Mouse (Mus musculus) CD4-positive, CD25-positive, alpha-beta regulatory T cell, adult 2 months (primary cell): ENCODE results near the gene Avil.

ENCODE experiments used
- DNase-seq: peaks from one replicate; pipeline ENCODE4 v3.0.0-alpha.2; 2012; ENCODE audit warnings: low read depth, low spot score

The Avil gene

DNA sequence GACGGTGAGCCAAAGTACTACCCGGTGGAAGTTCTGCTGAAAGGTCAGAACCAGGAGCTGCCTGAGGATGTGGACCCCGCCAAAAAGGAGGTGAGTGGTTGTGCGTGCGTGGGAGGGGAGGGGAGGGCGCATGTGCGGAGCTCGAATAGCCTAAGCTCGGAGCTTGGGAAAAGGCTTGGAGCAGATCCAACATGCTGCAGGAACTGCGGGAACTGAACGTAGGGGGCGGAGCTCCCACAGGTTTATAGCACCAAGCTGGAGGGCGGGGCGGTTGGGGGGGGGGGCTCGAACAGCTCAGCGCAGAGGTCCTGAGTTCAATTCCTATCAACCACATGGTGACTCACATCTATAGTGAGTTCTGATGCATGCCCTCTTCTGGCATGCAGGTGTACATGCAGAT lies 17.9 kb downstream of the Avil start:
- DNase-seq = no peak

DNA sequence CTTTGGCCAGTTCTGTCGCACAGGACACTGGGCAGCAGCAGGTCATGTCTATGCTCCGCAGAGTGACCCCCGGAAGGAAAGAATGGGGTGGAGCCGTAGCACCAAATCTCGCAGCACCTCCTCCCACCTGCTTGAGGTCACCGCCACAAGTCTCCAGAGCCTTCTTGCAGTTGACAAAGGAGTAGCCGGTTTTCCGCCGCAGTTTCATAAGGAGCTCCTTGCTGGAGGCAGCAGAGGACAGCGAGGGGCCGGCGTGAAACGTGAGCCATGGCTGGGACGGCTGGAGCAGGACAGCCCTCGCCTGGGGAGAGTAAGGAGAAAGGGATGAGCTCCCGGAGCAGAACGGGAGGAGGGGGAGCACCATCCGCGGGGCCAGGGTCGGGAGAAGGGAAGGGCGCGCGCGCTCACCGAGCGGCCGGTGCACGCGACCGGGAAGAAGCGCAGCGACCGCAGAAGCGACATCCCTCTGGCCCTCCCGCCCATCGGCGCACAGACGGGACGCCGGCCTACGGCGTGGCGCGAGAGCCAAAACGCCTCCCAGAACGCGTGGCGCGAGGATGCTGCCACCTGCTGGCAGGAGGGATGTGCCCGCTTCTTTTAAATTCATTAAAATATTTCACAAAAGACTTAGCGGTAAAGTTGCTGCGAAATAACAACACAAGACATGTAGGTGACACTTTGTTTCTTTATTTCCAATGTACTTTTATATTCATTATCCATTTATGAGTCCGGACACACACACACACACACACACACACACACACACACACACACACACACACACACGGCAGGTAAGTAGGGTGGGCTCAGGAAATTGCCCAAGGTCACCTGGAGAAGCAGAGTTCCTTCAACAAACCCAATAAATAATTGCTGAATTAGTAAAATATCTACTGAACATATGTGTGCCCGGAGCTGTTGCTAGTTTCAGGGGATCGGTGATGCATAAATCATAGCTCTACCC lies 30.1 kb downstream of the Avil start, which contains the start of gene Tsfm:
TSS of gene Tsfm (minus strand) at position 505 of the 961 bp plus-strand sequence.
- peak; percentile 94 for DNase-seq

DNA sequence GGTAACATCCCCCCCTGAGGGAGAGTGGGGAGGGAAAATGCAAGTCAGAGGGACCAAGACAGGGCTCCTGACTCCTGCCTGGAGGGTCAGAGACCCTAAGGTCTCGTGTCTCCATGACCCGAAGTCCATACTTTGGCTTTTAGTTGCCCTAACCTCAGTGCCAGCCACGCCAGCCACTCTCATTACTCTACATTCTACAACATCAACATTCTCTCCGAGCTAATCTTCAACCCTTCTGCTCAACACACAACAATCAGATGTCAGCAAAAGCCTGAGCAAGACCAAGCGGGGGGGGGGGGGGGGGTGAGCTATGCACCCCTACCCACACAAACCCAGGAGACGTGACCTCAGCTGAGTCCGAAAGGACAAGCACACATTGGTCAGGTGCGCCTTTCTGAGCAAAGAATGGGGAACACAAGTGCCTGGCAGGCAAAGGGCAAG lies 32.8 kb downstream of the Avil start:
- DNase-seq = no peak

DNA sequence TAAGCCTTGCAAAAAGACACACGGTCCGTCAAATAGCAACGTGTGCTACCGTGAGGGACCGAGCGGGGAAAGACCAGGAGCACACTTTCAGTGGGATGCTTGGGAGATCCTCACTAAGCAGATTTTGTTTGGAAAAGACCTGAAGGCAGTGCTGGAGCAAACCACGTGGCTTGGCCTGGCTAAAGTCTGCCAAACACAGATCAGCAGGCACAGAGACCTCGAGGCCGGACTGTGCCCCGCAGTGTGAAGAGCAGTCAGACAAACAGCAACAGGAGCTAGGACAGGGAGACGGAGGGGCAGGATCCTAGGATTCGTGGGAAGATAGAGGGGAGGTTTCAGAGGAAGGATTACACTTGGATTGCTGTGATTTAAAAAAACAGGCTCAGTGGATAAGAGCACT lies 35.8 kb downstream of the Avil start:
- DNase-seq = no peak

DNA sequence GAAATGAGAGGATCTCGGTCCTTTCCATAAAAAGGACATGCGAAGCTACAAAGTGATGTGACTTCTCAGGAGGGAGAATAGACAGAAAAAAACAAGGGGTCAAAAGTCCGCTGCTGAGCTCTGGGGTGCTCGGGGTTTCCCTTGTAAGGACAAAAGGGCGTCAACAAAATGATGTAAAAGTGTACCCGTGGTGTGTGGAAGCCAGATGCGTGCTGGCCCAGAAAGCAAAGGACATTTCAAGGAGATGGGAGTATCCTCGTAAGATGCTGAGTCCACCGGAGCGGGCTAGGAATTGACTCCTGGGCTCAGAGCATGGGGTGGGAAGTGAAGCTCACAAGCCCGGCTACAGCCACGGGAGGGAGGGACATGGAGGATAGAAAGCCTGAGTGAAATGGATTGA lies 37.1 kb downstream of the Avil start:
- DNase-seq = no peak

DNA sequence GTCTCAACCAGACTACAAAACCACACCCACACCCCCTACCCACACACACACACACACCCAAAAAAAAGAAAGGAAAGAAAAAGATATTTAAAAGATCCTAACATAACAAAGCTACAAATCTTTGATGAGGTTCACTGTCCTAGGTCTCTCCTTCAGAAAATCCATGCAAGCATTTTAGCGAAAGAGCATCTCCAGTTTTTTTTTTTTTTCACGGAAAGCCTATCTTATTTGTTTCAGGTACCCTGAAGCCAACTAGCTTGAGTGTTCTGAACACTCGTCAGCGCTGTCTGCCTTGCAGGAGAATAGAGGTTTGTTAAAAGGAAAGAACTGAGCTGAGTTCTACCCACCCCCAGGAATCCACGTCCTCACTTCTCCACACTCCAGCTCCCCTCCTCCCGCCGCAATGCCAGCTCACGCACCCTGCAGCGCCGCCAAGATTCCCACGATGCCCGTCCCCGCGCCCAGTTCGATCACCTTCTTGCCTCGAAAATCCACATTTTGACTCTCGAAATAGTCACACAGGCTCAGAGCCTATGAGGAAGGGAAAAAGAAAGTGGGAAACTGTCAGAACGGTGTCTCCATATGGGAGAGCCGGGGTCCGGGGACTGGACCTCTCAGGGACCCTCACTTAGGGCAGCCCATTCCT lies 40.2 kb downstream of the Avil start:
- peak; percentile 29 for DNase-seq

DNA sequence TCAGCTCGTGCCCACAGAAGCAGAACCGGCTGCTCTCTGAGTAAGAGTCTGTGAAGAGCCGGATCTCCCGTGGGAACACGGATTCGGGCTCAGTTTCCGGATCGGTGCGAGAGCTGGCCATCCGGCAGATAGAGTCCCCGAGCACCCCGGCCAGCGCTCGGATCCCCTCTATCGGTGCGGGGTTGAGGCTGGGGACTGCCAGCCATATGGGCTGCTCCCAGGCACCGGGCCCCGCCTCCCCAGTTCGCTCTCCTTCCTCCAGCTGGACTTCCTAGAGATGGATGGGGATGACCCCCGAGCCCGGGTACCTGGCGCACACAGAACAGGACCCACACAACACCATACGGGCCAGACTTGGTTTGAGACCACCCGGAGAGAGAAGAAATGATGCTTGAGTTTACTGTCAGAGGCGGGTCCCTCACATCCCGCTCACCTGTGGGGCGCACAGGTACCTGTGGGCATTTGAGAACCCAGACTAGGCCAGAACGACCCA lies 40.8 kb downstream of the Avil start, which contains the start of the genes Mettl1 and Eef1akmt3:
TSS of gene Mettl1 (plus strand) at position 141 of the 493 bp plus-strand sequence.
TSS of gene Eef1akmt3 (minus strand) at position 240 of the 493 bp plus-strand sequence.
- peak; percentile 34 for DNase-seq

DNA sequence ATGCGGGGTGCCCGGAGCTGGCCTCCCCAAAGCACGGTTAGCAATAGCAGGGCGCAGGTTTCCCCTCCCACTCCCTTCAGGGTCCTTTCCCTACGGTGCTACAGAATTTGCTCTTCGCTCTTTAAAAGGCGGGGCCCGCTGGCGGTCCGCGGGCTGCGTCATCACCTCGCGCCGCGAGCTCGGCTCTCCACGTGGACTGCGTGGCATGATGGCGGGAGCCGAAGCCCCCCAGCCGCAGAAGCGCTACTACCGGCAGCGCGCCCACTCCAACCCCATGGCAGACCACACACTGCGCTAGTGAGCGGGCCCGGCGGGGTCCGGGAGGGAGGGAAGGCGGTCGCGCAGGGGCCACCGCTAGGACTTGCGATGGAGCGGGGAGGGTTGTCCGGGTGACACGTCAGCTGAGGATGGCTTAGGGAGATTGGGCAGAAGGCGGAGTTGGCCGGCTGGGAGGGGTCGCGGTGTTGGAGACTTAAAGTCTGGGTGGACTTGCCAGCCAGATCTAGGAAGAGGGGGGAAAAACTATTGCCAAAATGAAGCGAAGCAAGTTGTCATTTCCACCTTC lies 41.3 kb downstream of the Avil start:
- DNase-seq = peak; percentile 92

DNA sequence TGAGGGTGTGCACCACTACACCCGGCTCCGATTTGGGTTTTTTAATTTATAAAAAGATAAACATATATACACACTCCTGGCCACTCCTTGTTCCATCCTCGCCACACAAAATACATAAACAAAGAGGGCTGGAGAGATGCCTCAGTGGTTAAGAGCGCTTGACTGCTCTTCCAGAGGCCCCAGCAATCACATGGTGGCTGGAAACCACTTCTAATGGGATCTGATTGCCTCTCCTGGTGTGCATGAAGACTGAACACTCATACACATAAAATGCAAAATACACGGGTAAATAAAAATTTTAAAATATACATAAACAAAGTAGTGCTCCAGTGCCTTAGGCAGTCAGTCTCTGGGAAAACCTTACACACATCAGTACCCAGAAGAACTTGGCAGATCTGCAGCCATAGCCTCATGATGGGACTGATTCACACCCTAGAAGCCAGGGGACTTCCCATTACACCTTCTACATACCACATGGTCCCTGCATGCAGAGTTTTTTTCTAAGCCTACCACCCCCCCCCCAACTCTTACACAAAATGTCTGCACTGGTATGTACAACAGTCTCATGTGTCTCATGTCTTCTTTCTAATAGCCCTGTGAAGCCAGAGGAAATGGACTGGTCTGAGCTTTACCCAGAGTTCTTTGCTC lies 42.1 kb downstream of the Avil start:
- no peak for DNase-seq

DNA sequence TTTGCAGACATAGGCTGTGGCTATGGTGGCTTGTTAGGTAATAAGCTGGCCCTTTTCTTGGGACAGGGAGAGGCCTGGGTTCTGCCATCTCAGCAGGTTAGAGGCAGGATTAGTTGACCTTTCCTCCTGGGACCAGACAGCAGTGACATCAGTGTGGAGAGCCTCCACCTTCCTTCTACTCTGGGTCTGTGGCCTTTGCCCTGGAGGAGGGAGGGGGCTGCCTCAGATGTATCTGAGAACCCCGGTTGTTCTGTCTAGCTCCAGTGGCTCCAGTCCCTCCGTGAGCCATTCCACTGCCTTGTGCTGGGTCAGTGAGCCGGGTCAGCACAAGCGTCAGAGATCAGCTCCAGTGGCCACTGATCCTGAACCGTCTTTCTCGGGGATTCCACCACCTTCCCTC lies 42.7 kb downstream of the Avil start:
- no peak for DNase-seq

DNA sequence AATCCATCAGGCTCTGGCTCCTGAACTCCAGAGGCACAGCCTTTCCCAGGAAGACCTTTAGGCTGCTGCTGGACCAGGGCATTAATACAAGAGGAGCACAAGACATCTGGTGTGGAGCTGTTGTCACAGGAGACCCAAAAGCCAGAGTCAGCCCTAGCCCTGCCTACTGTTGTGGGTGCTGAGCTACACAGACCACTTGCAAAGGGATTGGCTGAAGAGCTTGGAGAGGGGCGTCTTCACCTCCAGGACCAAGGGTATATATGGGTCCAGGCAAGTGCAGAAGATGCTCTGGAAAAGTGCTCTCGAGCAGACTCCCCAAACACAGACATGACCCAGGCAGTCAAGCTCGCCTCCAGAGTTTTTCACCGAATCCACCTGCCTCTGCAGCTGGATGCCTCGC lies 47.4 kb downstream of the Avil start, which contains the start of gene Cyp27b1:
TSS of gene Cyp27b1 (plus strand) at position 297 of the 400 bp plus-strand sequence.
- DNase-seq = no peak

DNA sequence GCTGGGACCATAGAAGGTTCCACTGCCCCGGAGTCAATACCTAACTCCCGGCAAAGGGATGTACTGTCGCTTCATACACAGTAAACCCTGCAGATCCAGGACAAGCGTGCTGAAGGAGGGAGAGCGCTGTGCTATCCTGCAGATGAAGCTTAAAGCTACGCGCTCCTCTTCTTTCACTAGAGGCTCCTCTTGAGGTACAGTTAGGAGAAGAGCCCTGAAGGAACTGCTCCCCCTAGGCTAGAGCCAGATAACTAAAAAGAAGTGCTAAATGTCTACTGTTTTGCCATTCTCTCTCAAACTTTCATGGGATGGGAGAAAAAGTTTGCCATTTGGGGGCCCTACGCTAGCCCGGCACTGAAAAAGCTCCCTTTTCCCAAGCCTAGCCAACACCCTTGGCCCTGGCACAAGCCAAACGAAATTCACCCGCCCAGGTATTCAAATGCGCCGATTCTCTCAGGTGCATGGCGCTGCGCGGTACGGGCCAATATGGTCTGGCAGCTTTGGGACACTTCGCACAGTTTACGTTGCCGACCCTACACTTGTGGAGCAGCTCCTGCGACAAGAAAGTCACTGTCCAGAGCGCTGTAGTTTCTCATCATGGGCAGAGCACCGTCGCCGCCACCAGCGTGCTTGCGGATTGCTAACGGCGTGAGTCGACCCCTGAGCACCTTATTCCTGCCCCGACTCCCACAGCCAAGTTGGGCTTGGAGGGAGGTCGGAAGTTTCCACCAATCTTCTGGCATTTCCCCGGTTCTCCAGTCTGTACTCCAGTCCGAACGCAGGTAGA lies 48.3 kb downstream of the Avil start:
- peak; percentile 34 for DNase-seq

DNA sequence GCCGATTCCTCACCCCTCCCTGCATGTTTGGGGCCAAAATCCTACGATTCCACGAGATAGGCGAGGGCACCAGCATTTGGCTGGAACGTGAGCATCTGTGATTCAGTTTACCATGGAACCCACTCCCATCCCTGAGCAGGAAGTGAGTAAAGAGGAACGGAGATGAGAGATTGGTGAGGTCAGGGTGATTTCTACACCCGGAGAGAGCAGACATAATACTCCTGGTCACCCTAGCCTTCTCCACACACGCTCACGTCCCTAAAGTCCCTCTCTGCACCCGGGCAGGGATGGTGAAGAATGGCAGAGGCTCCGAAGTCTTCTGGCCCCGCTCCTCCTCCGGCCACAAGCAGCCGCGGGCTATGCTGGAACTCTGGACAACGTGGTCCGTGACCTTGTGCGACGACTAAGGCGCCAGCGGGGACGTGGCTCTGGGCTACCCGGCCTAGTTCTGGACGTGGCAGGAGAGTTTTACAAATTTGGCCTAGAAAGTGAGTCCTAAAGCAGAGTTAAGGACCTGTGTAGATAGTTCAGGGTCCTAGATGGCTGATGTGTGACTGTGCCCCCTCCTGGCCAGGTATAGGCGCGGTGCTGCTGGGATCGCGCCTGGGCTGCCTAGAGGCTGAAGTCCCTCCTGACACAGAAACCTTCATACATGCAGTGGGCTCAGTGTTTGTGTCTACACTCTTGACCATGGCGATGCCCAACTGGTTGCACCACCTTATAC lies 49.0 kb downstream of the Avil start:
- DNase-seq = peak; percentile 65

DNA sequence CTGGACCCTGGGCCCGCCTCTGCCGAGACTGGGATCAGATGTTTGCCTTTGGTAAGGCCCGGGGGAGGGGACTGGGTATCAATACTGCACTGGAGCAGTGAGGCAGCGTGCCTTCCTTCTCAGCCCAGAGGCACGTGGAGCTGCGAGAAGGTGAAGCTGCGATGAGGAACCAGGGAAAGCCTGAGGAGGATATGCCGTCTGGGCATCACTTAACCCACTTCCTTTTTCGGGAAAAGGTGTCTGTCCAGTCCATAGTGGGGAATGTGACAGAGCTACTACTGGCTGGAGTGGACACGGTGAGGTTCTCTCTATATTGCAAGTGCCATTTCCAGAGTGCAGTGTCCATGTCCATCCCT lies 49.6 kb downstream of the Avil start:
- no peak for DNase-seq

DNA sequence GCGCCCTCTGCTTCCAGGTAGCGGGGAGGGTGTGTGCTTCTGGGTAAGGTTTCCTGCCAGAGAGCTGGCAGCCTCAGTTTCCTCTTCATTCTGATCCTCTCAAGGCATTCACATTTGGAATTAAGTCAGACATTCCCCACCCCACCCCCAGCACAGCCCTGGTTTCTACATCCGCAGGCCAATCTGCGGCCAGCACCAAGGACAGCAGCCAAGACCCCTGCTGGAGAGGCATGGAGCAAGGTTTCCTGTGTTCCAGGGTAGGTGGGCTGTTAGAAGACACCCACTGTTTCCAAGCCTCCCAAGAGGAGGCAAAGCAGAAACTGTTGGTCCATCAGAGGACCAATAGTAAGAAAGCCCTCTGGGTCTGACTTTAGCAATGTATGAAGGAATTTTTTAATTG lies 54.1 kb downstream of the Avil start:
- no peak for DNase-seq

DNA sequence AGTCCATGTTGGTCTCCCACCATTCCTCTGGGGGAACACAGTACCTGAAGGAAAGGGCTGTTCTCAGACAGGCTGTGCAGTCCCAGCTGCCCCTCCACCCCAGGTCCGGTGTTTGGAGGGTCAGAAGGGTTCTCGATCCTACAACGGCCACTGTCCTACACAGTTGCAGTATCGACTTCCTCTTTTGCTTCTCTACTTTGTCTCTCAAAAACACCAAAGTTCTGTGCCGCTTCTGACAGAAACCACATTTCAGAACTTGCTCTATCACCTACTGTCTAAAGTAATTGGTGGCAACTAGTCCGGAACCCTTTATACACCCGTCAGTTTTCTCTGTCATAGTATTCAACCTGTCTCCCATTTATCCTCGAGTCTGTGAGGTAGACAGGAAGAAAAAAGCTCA lies 54.9 kb downstream of the Avil start:
- no peak for DNase-seq

DNA sequence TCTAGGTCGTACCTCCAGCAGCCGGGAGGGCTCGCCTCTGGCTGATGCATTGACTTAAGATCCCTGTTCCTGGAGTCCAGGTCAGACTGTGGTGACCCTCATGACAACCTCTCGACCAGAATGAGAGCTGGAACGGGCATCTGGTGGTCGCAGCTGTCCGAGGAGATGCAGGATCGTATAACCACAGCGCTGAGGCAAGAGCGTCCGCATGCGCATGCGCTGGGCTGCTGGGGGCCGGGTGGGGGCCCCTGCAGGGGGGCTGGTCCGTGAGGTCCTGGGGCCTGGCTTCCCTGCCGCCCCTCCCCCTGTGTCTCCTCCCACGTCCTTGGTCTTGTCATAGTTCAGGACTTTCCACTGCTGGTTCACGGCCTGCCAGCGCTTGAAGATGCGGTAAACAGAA lies 56.0 kb downstream of the Avil start:
- no peak for DNase-seq

DNA sequence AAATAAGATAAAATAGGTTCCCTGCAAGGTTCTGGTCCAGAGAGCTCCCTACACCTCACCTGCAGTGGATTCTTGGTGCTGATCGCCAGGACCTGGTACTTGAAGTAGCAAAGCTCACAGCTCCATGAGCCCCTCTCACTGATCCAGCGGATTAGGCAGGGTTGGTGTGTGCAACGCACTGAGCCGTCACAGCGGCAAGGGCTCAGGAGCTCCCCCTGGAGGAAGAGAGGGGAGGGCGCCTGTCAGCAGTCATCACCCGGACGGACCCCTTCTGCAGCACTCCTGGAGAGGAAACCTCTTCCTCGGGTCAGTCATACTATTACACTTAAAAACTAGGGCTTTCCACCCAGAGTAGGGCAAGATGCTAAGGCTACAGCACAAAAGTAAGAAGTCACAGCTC lies 57.7 kb downstream of the Avil start:
- peak; percentile 90 for DNase-seq

DNA sequence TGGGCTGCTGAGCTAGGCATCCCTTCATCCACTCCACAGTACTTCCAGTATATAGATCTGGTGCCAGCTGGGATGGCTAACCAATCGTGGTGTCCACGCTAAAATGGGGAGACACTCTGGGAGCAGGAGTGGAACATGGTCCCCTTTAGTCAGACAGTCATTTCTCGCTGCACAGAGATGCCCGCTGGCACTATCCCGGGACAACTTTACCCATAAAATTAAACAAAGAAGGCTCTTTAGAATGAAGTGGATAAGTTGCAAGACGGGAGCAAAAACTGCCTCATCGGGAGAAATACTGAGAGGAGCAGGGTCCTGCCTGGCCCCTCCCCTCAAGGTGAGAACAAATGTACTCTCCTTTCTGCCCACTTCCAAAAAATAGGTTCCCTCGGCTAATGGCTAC lies 58.2 kb downstream of the Avil start:
- DNase-seq = no peak
